In genomic region chr4:105914996-105915395, GRCm38 (mm10) we compare ENCODE assay signal across 9 mouse cellular contexts.
DNase-seq lines count a peak whose midpoint lies in the region; ATAC-seq and TF ChIP-seq lines count a peak whose summit lies in the region.
"Had no signal": no experiment of that assay in that cellular context is flagged by ENCODE, and none has a peak within 500 bp of the region (broad histone marks: within the 10 kb centered on the region; RNA-seq: fewer than 3 reads in every experiment).

No protein-coding gene starts in this region.

- no peak overlapping the region for H3K9ac ChIP-seq in forebrain, embryonic 16.5 days (replicated peaks; ENCODE audit: low read depth, low read length)
- no peak overlapping the region for H3K9ac ChIP-seq in liver, embryonic 14.5 days (replicated peaks)
- H3K9ac ChIP-seq: limb, embryonic 15.5 days had no signal

- no peak overlapping the region for H3K27ac ChIP-seq in forebrain, embryonic 10.5 days
- H3K27ac ChIP-seq in forebrain, embryonic 16.5 days (ENCODE audit: low read length), result no peak overlapping the region
- no peak overlapping the region for H3K27ac ChIP-seq in liver, embryonic 14.5 days
- H3K27ac ChIP-seq: limb, embryonic 15.5 days had no signal

- H3K4me1 ChIP-seq in forebrain, embryonic 10.5 days, result no peaks in the 10 kb centered on the region
- no peaks in the 10 kb centered on the region for H3K4me1 ChIP-seq in forebrain, embryonic 16.5 days (replicated peaks; ENCODE audit: control insufficient read depth, insufficient read depth, low read length)
- H3K4me1 ChIP-seq in liver, embryonic 14.5 days (replicated peaks; ENCODE audit: control insufficient read depth in 2 of 2, insufficient read depth in 2 of 2, low read length in 1 of 2), result no peaks in the 10 kb centered on the region

- TF ChIP-seq CTCF in liver, embryonic 14.5 days (IDR thresholded peaks at IDR 0.05; ENCODE audit: low read depth), result peak; percentile 45

- no peaks in the 10 kb centered on the region for H3K9me3 ChIP-seq in forebrain, embryonic 10.5 days
- no peaks in the 10 kb centered on the region for H3K9me3 ChIP-seq in forebrain, embryonic 16.5 days (ENCODE audit: control insufficient read depth, low read length)
- no peaks in the 10 kb centered on the region for H3K9me3 ChIP-seq in liver, embryonic 14.5 days (ENCODE audit: control insufficient read depth, low read length)
- H3K9me3 ChIP-seq: limb, embryonic 15.5 days had no signal

- no peak overlapping the region for H3K4me3 ChIP-seq in forebrain, embryonic 10.5 days
- no peak overlapping the region for H3K4me3 ChIP-seq in forebrain, embryonic 16.5 days (replicated peaks; ENCODE audit: low read length)
- no peak overlapping the region for H3K4me3 ChIP-seq in liver, embryonic 14.5 days (ENCODE audit: insufficient read depth in 1 of 2, low read depth in 2 of 2, low read length in 2 of 2)
- H3K4me3 ChIP-seq: limb, embryonic 15.5 days had no signal

- no peak for TF ChIP-seq EP300 in liver, embryonic 14.5 days (IDR thresholded peaks at IDR 0.05; ENCODE audit: low read depth)

- peak; percentile 25 for DNase-seq in forebrain, embryonic 10.5 days (ENCODE audit: extremely low spot score, low spot score)
- no peak for DNase-seq in liver, embryonic 14.5 days (ENCODE audit: low read depth in 3 of 3, low spot score in 3 of 3)
- DNase-seq in liver, result no peak
- DNase-seq in adrenal gland, postnatal 10 days, result peak; percentile 58
- DNase-seq in induced T-regulatory cell, adult 2 months (ENCODE audit: low read depth), result peak; percentile 3
- DNase-seq in retina, embryonic 14.5 days (ENCODE audit: low spot score), result peak; percentile 73

- no peaks in the 10 kb centered on the region for H3K36me3 ChIP-seq in forebrain, embryonic 10.5 days (replicated peaks)
- H3K36me3 ChIP-seq in forebrain, embryonic 16.5 days (ENCODE audit: control insufficient read depth, insufficient read depth), result no peaks in the 10 kb centered on the region
- H3K36me3 ChIP-seq in liver, embryonic 14.5 days (replicated peaks; ENCODE audit: control insufficient read depth, insufficient read depth, low read depth), result no peaks in the 10 kb centered on the region
- H3K36me3 ChIP-seq: limb, embryonic 15.5 days had no signal

- no peaks in the 10 kb centered on the region for H3K27me3 ChIP-seq in forebrain, embryonic 10.5 days (ENCODE audit: poor library complexity, severe bottlenecking)
- no peaks in the 10 kb centered on the region for H3K27me3 ChIP-seq in forebrain, embryonic 16.5 days (replicated peaks; ENCODE audit: control insufficient read depth, insufficient read depth, low read length)
- H3K27me3 ChIP-seq in liver, embryonic 14.5 days (ENCODE audit: control insufficient read depth, insufficient read depth, low read length), result no peaks in the 10 kb centered on the region
- H3K27me3 ChIP-seq: limb, embryonic 15.5 days had no signal

- no peak overlapping the region for H3K4me2 ChIP-seq in forebrain, embryonic 16.5 days (ENCODE audit: low read length)
- no peak overlapping the region for H3K4me2 ChIP-seq in liver, embryonic 14.5 days (ENCODE audit: low read depth)
- H3K4me2 ChIP-seq: limb, embryonic 15.5 days had no signal

- ATAC-seq in forebrain, embryonic 16.5 days, result no peak
- no peak for ATAC-seq in liver, embryonic 14.5 days (ENCODE audit: insufficient read depth)
- ATAC-seq in monocyte, adult 5-6 weeks (replicated peaks; ENCODE audit: insufficient number of reproducible peaks, low FRiP score, low TSS enrichment, poor library complexity, severe bottlenecking), result no peak

- 46% methylated on average over 6 of the region's 6 CpGs for WGBS in forebrain, embryonic 10.5 days
- WGBS in forebrain, embryonic 16.5 days, result 36% methylated on average over 6 of the region's 6 CpGs
- 19% methylated on average over 6 of the region's 6 CpGs for WGBS in liver, embryonic 14.5 days (ENCODE audit: insufficient replicate concordance)

Comparison
In these comparisons a context has a peak if more than half of its experiments do, and no peak if none do; other contexts are left out.
1. DNase-seq: peak in forebrain, embryonic 10.5 days (single experiment), adrenal gland, postnatal 10 days (single experiment), induced T-regulatory cell, adult 2 months (single experiment) and retina, embryonic 14.5 days (single experiment); none in liver, embryonic 14.5 days (0 of 3) and liver (single experiment).